Mouse (Mus musculus): Measurements from ENCODE around the gene Zfp983. TPM values are rescaled to one million over a fixed set of nuclear protein-coding genes. Genes with fewer than 3 reads are reported as not detected.
"Not testable (repeated sequence)": the region's sequence is repeated elsewhere in the genome, so short reads cannot be mapped to it uniquely, and the experiment has no call there.

The Zfp983 gene
- polyA plus RNA-seq (2012; rRNA removed) = 9.5 TPM in 2 replicates

GRCm38 (mm10) chr17:21650364-21650907 lies at the start of gene Zfp983:
Gene Zfp983, plus strand, starts transcription at chr17:21650624.
- DNase-seq (ENCODE audit: low read depth) = peak; percentile 95

- DNase-seq (ENCODE audit: low read depth) = no peak
Observed at GRCm38 (mm10) chr17:21616356-21616755, 34.1 kb upstream of the Zfp983 start.

GRCm38 (mm10) chr17:21617352-21617751 lies 33.1 kb upstream of the Zfp983 start:
- TF ChIP-seq POLR2A (IDR thresholded peaks at IDR 0.05; ENCODE audit: borderline replicate concordance, extremely low read depth, insufficient read depth, insufficient read length, poor library complexity, severe bottlenecking) = no peak
- no peak for TF ChIP-seq CTCF (IDR thresholded peaks at IDR 0.05; ENCODE audit: borderline replicate concordance, extremely low read depth, insufficient read depth, insufficient read length)
- no peak for DNase-seq (ENCODE audit: low read depth)

More at GRCm38 (mm10) chr17:21616356-21616755, 34.1 kb upstream of the Zfp983 start:
- no peak for TF ChIP-seq POLR2A (IDR thresholded peaks at IDR 0.05; ENCODE audit: borderline replicate concordance, extremely low read depth, insufficient read depth, insufficient read length, poor library complexity, severe bottlenecking)
- TF ChIP-seq CTCF (IDR thresholded peaks at IDR 0.05; ENCODE audit: borderline replicate concordance, extremely low read depth, insufficient read depth, insufficient read length) = no peak

GRCm38 (mm10) chr17:21623647-21624046 lies 26.8 kb upstream of the Zfp983 start:
- no peak for DNase-seq (ENCODE audit: low read depth)
- no peak for TF ChIP-seq POLR2A (IDR thresholded peaks at IDR 0.05; ENCODE audit: borderline replicate concordance, extremely low read depth, insufficient read depth, insufficient read length, poor library complexity, severe bottlenecking)
- no peak for TF ChIP-seq CTCF (IDR thresholded peaks at IDR 0.05; ENCODE audit: borderline replicate concordance, extremely low read depth, insufficient read depth, insufficient read length)

GRCm38 (mm10) chr17:21635758-21636157 lies 14.7 kb upstream of the Zfp983 start:
- DNase-seq (ENCODE audit: low read depth) = not testable (repeated sequence)

- TF ChIP-seq CTCF (IDR thresholded peaks at IDR 0.05; ENCODE audit: borderline replicate concordance, extremely low read depth, insufficient read depth, insufficient read length) (no peak), POLR2A (IDR thresholded peaks at IDR 0.05; ENCODE audit: borderline replicate concordance, extremely low read depth, insufficient read depth, insufficient read length, poor library complexity, severe bottlenecking) (no peak)
- DNase-seq (ENCODE audit: low read depth) = no peak
Observed at GRCm38 (mm10) chr17:21648791-21649190, 1.6 kb upstream of the Zfp983 start.

- TF ChIP-seq POLR2A (IDR thresholded peaks at IDR 0.05; ENCODE audit: borderline replicate concordance, extremely low read depth, insufficient read depth, insufficient read length, poor library complexity, severe bottlenecking) (no peak), CTCF (IDR thresholded peaks at IDR 0.05; ENCODE audit: borderline replicate concordance, extremely low read depth, insufficient read depth, insufficient read length) (peak; percentile 53; the same call in 1 of the 2 replicates)
- DNase-seq (ENCODE audit: low read depth) = peak; percentile 66
Observed at GRCm38 (mm10) chr17:21649936-21650335, 488 bp upstream of the Zfp983 start.

- DNase-seq (ENCODE audit: low read depth) = not testable (repeated sequence)
Observed at GRCm38 (mm10) chr17:21678826-21679225, 28.4 kb downstream of the Zfp983 start.

- peak; percentile 94 for DNase-seq (ENCODE audit: low read depth)
- TF ChIP-seq CTCF (IDR thresholded peaks at IDR 0.05; ENCODE audit: borderline replicate concordance, extremely low read depth, insufficient read depth, insufficient read length) = peak; percentile 52; the same call in 1 of the 2 replicates
- TF ChIP-seq POLR2A (IDR thresholded peaks at IDR 0.05; ENCODE audit: borderline replicate concordance, extremely low read depth, insufficient read depth, insufficient read length, poor library complexity, severe bottlenecking) = no peak
Observed at GRCm38 (mm10) chr17:21679273-21680018, 29.0 kb downstream of the Zfp983 start.

GRCm38 (mm10) chr17:21680019-21680376 lies 29.6 kb downstream of the Zfp983 start:
- not testable (repeated sequence) for DNase-seq (ENCODE audit: low read depth)

- no peak for TF ChIP-seq POLR2A (IDR thresholded peaks at IDR 0.05; ENCODE audit: borderline replicate concordance, extremely low read depth, insufficient read depth, insufficient read length, poor library complexity, severe bottlenecking)
- no peak for DNase-seq (ENCODE audit: low read depth)
Observed at GRCm38 (mm10) chr17:21691560-21691959, 41.1 kb downstream of the Zfp983 start, which contains the start of gene Gm10226. Gene Gm10226, plus strand, starts transcription at chr17:21691860.

GRCm38 (mm10) chr17:21693342-21693741 lies 42.9 kb downstream of the Zfp983 start:
- DNase-seq (ENCODE audit: low read depth) = no peak
- TF ChIP-seq POLR2A (IDR thresholded peaks at IDR 0.05; ENCODE audit: borderline replicate concordance, extremely low read depth, insufficient read depth, insufficient read length, poor library complexity, severe bottlenecking) (no peak), CTCF (IDR thresholded peaks at IDR 0.05; ENCODE audit: borderline replicate concordance, extremely low read depth, insufficient read depth, insufficient read length) (no peak)

- TF ChIP-seq CTCF (IDR thresholded peaks at IDR 0.05; ENCODE audit: borderline replicate concordance, extremely low read depth, insufficient read depth, insufficient read length) = no peak
- no peak for TF ChIP-seq POLR2A (IDR thresholded peaks at IDR 0.05; ENCODE audit: borderline replicate concordance, extremely low read depth, insufficient read depth, insufficient read length, poor library complexity, severe bottlenecking)
- no peak for DNase-seq (ENCODE audit: low read depth)
Observed at GRCm38 (mm10) chr17:21696073-21696472, 45.6 kb downstream of the Zfp983 start.
